Mouse (Mus musculus) left cerebral cortex, postnatal 25 days (tissue): ENCODE measurements around the gene Lrrc38. TPM values are rescaled to one million over a fixed set of nuclear protein-coding genes. Genes with fewer than 3 reads are reported as not detected.

Experiments used
- total RNA-seq, 2 experiments: library from RNA; stranded (reverse); gene quantifications; 2 replicates each; pipeline ENCODE4 v1.2.3; 2021

Lrrc38 gene
- total RNA-seq, 2 experiments from 2014 or later = 1.9 to 2.3 TPM

Other genes starting within 250 kb of the Lrrc38 start
- gene Prdm2, start 136.8 kb upstream of the Lrrc38 start, total RNA-seq = 10 to 100 TPM; 39.7 to 42.3 TPM
- gene Pdpn, start 50.2 kb upstream of the Lrrc38 start, total RNA-seq = 10 to 100 TPM; 14.7 to 15.9 TPM
- not detected for gene Pramel1, start 44.7 kb downstream of the Lrrc38 start, total RNA-seq
- gene Pramef8, start 62.7 kb downstream of the Lrrc38 start, total RNA-seq = 10 to 100 TPM; 11.7 to 12.6 TPM
- not detected for gene Oog4, start 100.6 kb downstream of the Lrrc38 start, total RNA-seq
- not detected for gene Gm13043, start 161.6 kb downstream of the Lrrc38 start, total RNA-seq
- gene Gm13040, start 186.2 kb downstream of the Lrrc38 start, total RNA-seq = not detected
- gene BC080695, start 201.9 kb downstream of the Lrrc38 start, total RNA-seq = not detected
- not detected for gene Gm13057, start 202.0 kb downstream of the Lrrc38 start, total RNA-seq